Mouse (Mus musculus) MEL (cell line): ENCODE data around the gene Olfr837. TPM values are rescaled to one million over a fixed set of nuclear protein-coding genes. Genes with fewer than 3 reads are reported as not detected.

ENCODE experiments used
- DNase-seq: peaks from one replicate; pipeline ENCODE4 v3.0.0; 2011; ENCODE audit warnings: low read depth, low spot score
- H3K27ac ChIP-seq: 2 replicates; pipeline ENCODE4 v1.5.1; 2012; ENCODE audit warnings: low read depth, mild to moderate bottlenecking, control low read depth, low read length, moderate library complexity; ENCODE audit not compliant: control insufficient read depth
- H3K27me3 ChIP-seq, 2 experiments: fragments of 150-350 bp in 1 of 2; sonication (generic) in 1 of 2; 2 replicates each; pipeline ENCODE4 v1.6.1; 2012; ENCODE audit warnings: low read length in 2 of 2, mild to moderate bottlenecking in 2 of 2, improper control_type of control experiment in 1 of 2, moderate library complexity in 1 of 2; ENCODE audit not compliant: insufficient read depth in 2 of 2, control insufficient read depth in 1 of 2
- H3K36me3 ChIP-seq, 2 experiments: 2 replicates each; pipeline ENCODE4 v1.6.1; 2012 to 2014; ENCODE audit warnings: low read length in 2 of 2, improper control_type of control experiment in 1 of 2, inconsistent platforms in 1 of 2, mild to moderate bottlenecking in 1 of 2; ENCODE audit not compliant: insufficient read depth in 2 of 2, control insufficient read depth in 1 of 2
- H3K4me1 ChIP-seq, 2 experiments: fragments of 150-350 bp in 1 of 2; sonication (generic) in 1 of 2; 2 replicates each; pipeline ENCODE4 v1.6.1; 2012; ENCODE audit warnings: low read length in 2 of 2, improper control_type of control experiment in 1 of 2, mild to moderate bottlenecking in 1 of 2; ENCODE audit not compliant: insufficient read depth in 2 of 2, control insufficient read depth in 1 of 2
- H3K4me3 ChIP-seq, 2 experiments: fragments of 150-350 bp in 1 of 2; sonication (generic) in 1 of 2; 2 replicates each; pipeline ENCODE4 v1.5.1; 2012; ENCODE audit warnings: low read depth in 2 of 2, low read length in 2 of 2, mild to moderate bottlenecking in 2 of 2, moderate library complexity in 2 of 2, control low read depth in 1 of 2, improper control_type of control experiment in 1 of 2; ENCODE audit not compliant: control insufficient read depth in 1 of 2, insufficient read depth in 1 of 2
- H3K79me2 ChIP-seq: 2 replicates; pipeline ENCODE4 v1.6.1; 2012; ENCODE audit warnings: mild to moderate bottlenecking, low read length, moderate library complexity; ENCODE audit not compliant: control insufficient read depth, poor library complexity, insufficient read depth
- H3K9ac ChIP-seq: 2 replicates; pipeline ENCODE4 v1.6.1; 2012; ENCODE audit warnings: low read depth, mild to moderate bottlenecking, control low read depth, low read length, moderate library complexity; ENCODE audit not compliant: control insufficient read depth, poor library complexity, severe bottlenecking
- H3K9me3 ChIP-seq: fragments of 150-350 bp; sonication (generic); replicated peaks from 2 replicates; pipeline ENCODE4 v1.6.1; 2012; ENCODE audit warnings: mild to moderate bottlenecking, low read length, improper control_type of control experiment, moderate library complexity; ENCODE audit not compliant: insufficient read depth
- CTCF ChIP-seq, 3 experiments: IDR thresholded peaks in 2 of 3; conservative IDR thresholded peaks in 1 of 3; 2 replicates each; pipeline ENCODE4 v1.5.1; 2011 to 2012; ENCODE audit warnings: low read length in 3 of 3, low read depth in 2 of 3, mild to moderate bottlenecking in 2 of 3, improper control_type of control experiment in 1 of 3, inconsistent platforms in 1 of 3, mixed read lengths in 1 of 3, moderate library complexity in 1 of 3; ENCODE audit not compliant: control insufficient read depth in 1 of 3, insufficient read depth in 1 of 3, poor library complexity in 1 of 3, severe bottlenecking in 1 of 3
- E2F4 ChIP-seq: IDR thresholded peaks from 2 replicates; pipeline ENCODE4 v1.6.1; 2011; ENCODE audit warnings: low read depth, low read length, improper control_type of control experiment, borderline replicate concordance
- ELF1 ChIP-seq: IDR thresholded peaks from 2 replicates; pipeline ENCODE4 v1.6.1; 2014; ENCODE audit warnings: low read depth, mild to moderate bottlenecking, inconsistent platforms, low read length, improper control_type of control experiment, moderate library complexity
- EP300 ChIP-seq, 2 experiments: IDR thresholded peaks; 2 replicates each; pipeline ENCODE4 v1.6.1; 2011; ENCODE audit warnings: improper control_type of control experiment in 2 of 2, low read length in 2 of 2, low read depth in 1 of 2, mild to moderate bottlenecking in 1 of 2
- GATA1 ChIP-seq: IDR thresholded peaks from 2 replicates; pipeline ENCODE4 v1.6.1; 2011; ENCODE audit warnings: low read depth, low read length, improper control_type of control experiment
- HCFC1 ChIP-seq: IDR thresholded peaks from 2 replicates; pipeline ENCODE4 v1.6.1; 2012; ENCODE audit warnings: low read depth, mild to moderate bottlenecking, inconsistent platforms, low read length, improper control_type of control experiment, moderate library complexity
- JUND ChIP-seq: IDR thresholded peaks from 2 replicates; pipeline ENCODE4 v1.6.1; 2011; ENCODE audit warnings: low read depth, mild to moderate bottlenecking, improper control_type of control experiment, low read length
- KAT2A ChIP-seq: conservative IDR thresholded peaks from 2 replicates; pipeline ENCODE4 v1.6.1; 2012; ENCODE audit warnings: low read depth, low read length, improper control_type of control experiment, inconsistent platforms
- MAFK ChIP-seq: IDR thresholded peaks from 2 replicates; pipeline ENCODE4 v1.6.1; 2011; ENCODE audit warnings: low read depth, mild to moderate bottlenecking, low read length, improper control_type of control experiment, borderline replicate concordance
- MAX ChIP-seq: IDR thresholded peaks from 2 replicates; pipeline ENCODE4 v1.6.1; 2011; ENCODE audit warnings: low read length, improper control_type of control experiment
- MEF2A ChIP-seq: IDR thresholded peaks from 2 replicates; pipeline ENCODE4 v1.6.1; 2014; ENCODE audit warnings: low read depth, mild to moderate bottlenecking, inconsistent platforms, low read length, improper control_type of control experiment; ENCODE audit not compliant: poor library complexity, insufficient replicate concordance, severe bottlenecking; ENCODE audit errors: extremely low read depth
- MXI1 ChIP-seq: IDR thresholded peaks from 2 replicates; pipeline ENCODE4 v1.6.1; 2011; ENCODE audit warnings: mild to moderate bottlenecking, low read depth, low read length, improper control_type of control experiment
- MYB ChIP-seq: IDR thresholded peaks from 2 replicates; pipeline ENCODE4 v1.6.1; 2011; ENCODE audit warnings: mild to moderate bottlenecking, low read depth, low read length, improper control_type of control experiment
- MYC ChIP-seq: IDR thresholded peaks from 2 replicates; pipeline ENCODE4 v1.6.1; 2011; ENCODE audit warnings: low read depth, mild to moderate bottlenecking, low read length, improper control_type of control experiment, moderate library complexity
- NELFE ChIP-seq: IDR thresholded peaks from 2 replicates; pipeline ENCODE4 v1.6.1; 2011; ENCODE audit warnings: low read depth, low read length, improper control_type of control experiment
- POLR2A ChIP-seq, 2 experiments: IDR thresholded peaks; 2 replicates each; pipeline ENCODE4 v1.6.1; 2011 to 2012; ENCODE audit warnings: low read length in 2 of 2, mild to moderate bottlenecking in 2 of 2, control low read depth in 1 of 2, improper control_type of control experiment in 1 of 2, low read depth in 1 of 2, moderate library complexity in 1 of 2; ENCODE audit not compliant: control insufficient read depth in 1 of 2, insufficient read depth in 1 of 2, poor library complexity in 1 of 2
- POLR2AphosphoS2 ChIP-seq: IDR thresholded peaks from 2 replicates; pipeline ENCODE4 v1.6.1; 2011; ENCODE audit warnings: low read length, improper control_type of control experiment
- POLR2AphosphoS5 ChIP-seq: IDR thresholded peaks from 2 replicates; pipeline ENCODE4 v1.6.1; 2012; ENCODE audit warnings: low read depth, borderline replicate concordance, mild to moderate bottlenecking, inconsistent platforms, low read length, moderate library complexity, mixed read lengths
- RAD21 ChIP-seq: IDR thresholded peaks from 2 replicates; pipeline ENCODE4 v1.6.1; 2011; ENCODE audit warnings: mild to moderate bottlenecking, low read depth, low read length, improper control_type of control experiment
- RCOR1 ChIP-seq: IDR thresholded peaks from 2 replicates; pipeline ENCODE4 v1.6.1; 2012; ENCODE audit warnings: low read depth, mild to moderate bottlenecking, inconsistent platforms, low read length, improper control_type of control experiment
- TCF12 ChIP-seq: IDR thresholded peaks from 2 replicates; pipeline ENCODE4 v1.6.1; 2014; ENCODE audit warnings: low read depth, mild to moderate bottlenecking, inconsistent platforms, low read length, improper control_type of control experiment, moderate library complexity
- USF1 ChIP-seq: IDR thresholded peaks from 2 replicates; pipeline ENCODE4 v1.6.1; 2014; ENCODE audit warnings: low read depth, mild to moderate bottlenecking, inconsistent platforms, low read length, improper control_type of control experiment, moderate library complexity
- ZMIZ1 ChIP-seq: IDR thresholded peaks from 2 replicates; pipeline ENCODE4 v1.6.1; 2012; ENCODE audit warnings: low read depth, mild to moderate bottlenecking, inconsistent platforms, low read length, improper control_type of control experiment, moderate library complexity
- ZNF384 ChIP-seq: IDR thresholded peaks from 2 replicates; pipeline ENCODE4 v1.6.1; 2012; ENCODE audit warnings: low read depth, mild to moderate bottlenecking, inconsistent platforms, low read length, improper control_type of control experiment
- polyA plus RNA-seq, 2 experiments: library from polyadenylated mRNA; stranded (reverse) in 1 of 2; unstranded in 1 of 2; fragments of >175 nt in 1 of 2; fragments of >200 nt in 1 of 2; gene quantifications; 2 replicates each; pipeline versions ENCODE4 v1.2.1 to v1.2.4; 2012; ENCODE audit warnings: low replicate concordance in 2 of 2, low read depth in 1 of 2; ENCODE audit not compliant: insufficient read length in 2 of 2, insufficient read depth in 1 of 2, missing spikeins in 1 of 2
- total RNA-seq: library from RNA; depleted of rRNA; stranded (reverse); fragments of 300-350 nt; gene quantifications from 2 replicates; pipeline ENCODE4 v1.2.3, GENCODE M21; 2012

Gene Olfr837
- total and polyA plus RNA-seq, 3 experiments: not detected

DNA sequence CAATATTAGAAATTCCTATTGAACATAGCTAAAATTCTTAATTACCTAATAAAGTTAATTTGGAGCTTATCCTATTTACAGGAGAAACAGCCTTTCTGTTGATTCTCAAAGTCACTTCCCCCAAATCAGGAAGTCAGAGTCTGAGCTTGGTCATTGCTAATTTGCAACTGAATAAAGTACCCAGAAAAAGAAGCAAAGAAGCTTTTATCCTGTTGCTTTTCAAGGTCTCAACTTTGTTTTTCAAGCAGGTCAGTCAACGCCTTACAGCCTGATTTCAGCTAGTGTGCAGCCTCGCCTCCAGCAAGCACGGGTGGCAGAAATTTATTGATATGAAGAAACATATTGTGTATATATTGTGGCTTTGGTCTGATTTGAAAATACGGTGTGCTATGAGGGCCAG is 38.8 kb upstream of the Olfr837 start:
- TF ChIP-seq POLR2A (IDR thresholded peaks at IDR 0.05; ENCODE audit: control insufficient read depth in 1 of 2, insufficient read depth in 1 of 2, low read depth in 1 of 2, low read length in 2 of 2, poor library complexity in 1 of 2) (no peak), HCFC1 (no peak), KAT2A (no peak), MYB (no peak), USF1 (no peak)
- Histone ChIP-seq H3K4me3 (no peak overlapping the region), H3K79me2 (no peaks in the 10 kb centered on the region), H3K9me3 (no peaks in the 10 kb centered on the region), H3K27ac (no peak overlapping the region), H3K9ac (no peak overlapping the region), H3K4me1 (no peaks in the 10 kb centered on the region), H3K36me3 (no peaks in the 10 kb centered on the region), H3K27me3 (peaks cover 0 to 2% of the 10 kb centered on the region in 2 experiments; a peak in 1 of 4 replicates)
- no peak for DNase-seq

DNA sequence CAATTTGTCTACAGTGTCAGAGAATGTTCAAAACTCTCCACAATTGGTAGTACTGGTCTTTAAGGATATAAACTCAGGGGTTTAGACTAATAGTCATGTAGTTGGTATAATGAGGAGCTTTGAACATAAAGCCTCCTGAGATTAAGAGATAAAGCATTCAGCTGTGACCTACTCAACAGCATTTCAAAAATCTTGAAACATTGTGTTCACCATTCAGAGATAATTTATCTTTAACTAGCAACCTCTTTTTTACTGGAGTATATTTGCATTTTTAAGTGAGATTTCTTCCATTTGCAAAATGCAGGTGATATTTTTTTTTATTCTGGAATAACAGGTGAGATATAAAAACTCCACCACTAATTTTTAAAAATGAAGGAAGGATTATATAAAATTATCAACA is 16.0 kb upstream of the Olfr837 start, which contains the start of gene Olfr836:
Gene Olfr836, plus strand, starts transcription at position 301 of the 400 bp plus-strand sequence.
- H3K27ac ChIP-seq: no peak within 1 kb of the TSS
- TF ChIP-seq MEF2A: no peak
- no peak for TF ChIP-seq ZMIZ1
- no peak for TF ChIP-seq JUND
- no peak for TF ChIP-seq CTCF (IDR thresholded peaks at IDR 0.05 in 2 of 3, conservative IDR thresholded peaks at IDR 0.05 in 1 of 3; ENCODE audit: control insufficient read depth in 1 of 3, insufficient read depth in 1 of 3, low read depth in 2 of 3, low read length in 3 of 3, poor library complexity in 1 of 3, severe bottlenecking in 1 of 3)
- TF ChIP-seq MAFK: no peak
- no peak for TF ChIP-seq EP300 (IDR thresholded peaks at IDR 0.05; ENCODE audit: low read depth in 1 of 2, low read length in 2 of 2)
- no peak for TF ChIP-seq ZNF384
- no peak for TF ChIP-seq ELF1
- no peak for TF ChIP-seq E2F4
- no peak for TF ChIP-seq MAX
- no peak for TF ChIP-seq MYB

DNA sequence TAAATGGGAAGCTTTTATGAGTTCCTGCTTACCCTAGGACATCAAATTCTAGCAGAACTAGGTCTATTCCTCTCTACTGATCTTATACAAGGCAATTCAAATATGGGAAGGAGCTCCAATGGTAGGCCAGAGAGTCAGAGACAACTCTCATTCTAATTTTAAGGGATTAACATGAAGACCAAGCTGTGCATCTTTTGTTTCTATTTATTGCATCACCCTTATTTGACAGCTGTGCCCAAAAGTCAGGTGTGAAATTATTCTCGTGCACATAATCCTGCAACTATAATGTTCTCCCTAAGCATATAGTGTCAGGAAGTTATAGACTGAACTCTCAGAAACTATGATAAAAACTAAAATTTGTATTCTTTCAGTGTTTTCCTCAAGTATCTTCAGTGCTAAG is 41.1 kb downstream of the Olfr837 start, which contains the start of gene Olfr839-ps1:
Gene Olfr839-ps1, minus strand, starts transcription at position 101 of the 400 bp plus-strand sequence.
- Histone ChIP-seq H3K4me1 (no peaks in the 10 kb centered on the region), H3K9ac (no peak within 1 kb of the TSS), H3K9me3 (no peaks in the 10 kb centered on the region), H3K79me2 (no peaks in the 10 kb centered on the region), H3K27me3 (no peaks in the 10 kb centered on the region), H3K4me3 (no peak within 1 kb of the TSS), H3K36me3 (no peaks in the 10 kb centered on the region), H3K27ac (no peak within 1 kb of the TSS)
- TF ChIP-seq ZNF384 (no peak), MYC (no peak), CTCF (IDR thresholded peaks at IDR 0.05 in 2 of 3, conservative IDR thresholded peaks at IDR 0.05 in 1 of 3; ENCODE audit: control insufficient read depth in 1 of 3, insufficient read depth in 1 of 3, low read depth in 2 of 3, low read length in 3 of 3, poor library complexity in 1 of 3, severe bottlenecking in 1 of 3) (no peak), RAD21 (no peak), TCF12 (no peak), RCOR1 (no peak), POLR2A (IDR thresholded peaks at IDR 0.05; ENCODE audit: control insufficient read depth in 1 of 2, insufficient read depth in 1 of 2, low read depth in 1 of 2, low read length in 2 of 2, poor library complexity in 1 of 2) (no peak), NELFE (no peak), GATA1 (no peak), POLR2AphosphoS2 (no peak), MXI1 (no peak), POLR2AphosphoS5 (no peak), JUND (no peak), KAT2A (no peak)
- DNase-seq: no peak

More for the DNA sequence above, 16.0 kb upstream of the Olfr837 start, which contains the start of gene Olfr836:
- H3K4me3 ChIP-seq: no peak within 1 kb of the TSS
- no peaks in the 10 kb centered on the region for H3K4me1 ChIP-seq
- no peak within 1 kb of the TSS for H3K9ac ChIP-seq
- H3K27me3 ChIP-seq: no peaks in the 10 kb centered on the region
- H3K79me2 ChIP-seq: no peaks in the 10 kb centered on the region
- no peaks in the 10 kb centered on the region for H3K9me3 ChIP-seq
- H3K36me3 ChIP-seq: no peaks in the 10 kb centered on the region
- DNase-seq: no peak
